Mouse (Mus musculus) regulatory T cell (primary cell): ENCODE results near the gene Tfr2.

ENCODE experiments used
- in situ Hi-C: fragments of 300-600 bp; cut with MboI, MseI; formaldehyde crosslinking; loops from one replicate; pipeline ENCODE4 v1.15.1; 2025; ENCODE audit warnings: high pct_unique_total_duplicates

The Tfr2 gene

GRCm38 (mm10) chr5:137535318-137535717 lies 34.3 kb upstream of the Tfr2 start:
- in situ Hi-C loops, result no loop called here

- in situ Hi-C loops, result no loop called here
These were observed 32.2 kb upstream of the Tfr2 start for GRCm38 (mm10) chr5:137537461-137537860.

GRCm38 (mm10) chr5:137539291-137539801 lies 30.3 kb upstream of the Tfr2 start:
- in situ Hi-C loops, result no loop called here

GRCm38 (mm10) chr5:137540991-137541390 lies 28.6 kb upstream of the Tfr2 start:
- in situ Hi-C loops, result no loop called here

GRCm38 (mm10) chr5:137541768-137542540 lies 27.7 kb upstream of the Tfr2 start:
- in situ Hi-C loops, result no loop called here

- in situ Hi-C loops, result no loop called here
These were observed 24.7 kb upstream of the Tfr2 start for GRCm38 (mm10) chr5:137544926-137545325.

- in situ Hi-C loops, result no loop called here
These were observed 24.0 kb upstream of the Tfr2 start for GRCm38 (mm10) chr5:137545596-137545995.

- in situ Hi-C loops, result loop anchor here (10.0 kb wide), 1 partner anchor 1515 kb away; no protein-coding TSS in a partner anchor
These were observed 19.8 kb upstream of the Tfr2 start for GRCm38 (mm10) chr5:137549840-137550239.

- in situ Hi-C loops, result loop anchor here (10.0 kb wide), 1 partner anchor 1514 kb away; no protein-coding TSS in a partner anchor
These were observed 18.5 kb upstream of the Tfr2 start for GRCm38 (mm10) chr5:137551119-137551518.

- in situ Hi-C loops, result loop anchor here (10.0 kb wide), 1 partner anchor 1512 kb away; no protein-coding TSS in a partner anchor
These were observed 16.6 kb upstream of the Tfr2 start for GRCm38 (mm10) chr5:137553000-137553399.

GRCm38 (mm10) chr5:137553411-137553837 lies 16.2 kb upstream of the Tfr2 start, which contains the start of gene Actl6b:
Gene Actl6b (plus strand): TSS chr5:137553517.
- in situ Hi-C loops, result loop anchor here (10.0 kb wide), 1 partner anchor 1511 kb away; no protein-coding TSS in a partner anchor

GRCm38 (mm10) chr5:137553898-137554297 lies 15.7 kb upstream of the Tfr2 start:
- in situ Hi-C loops, result loop anchor here (10.0 kb wide), 1 partner anchor 1511 kb away; no protein-coding TSS in a partner anchor

GRCm38 (mm10) chr5:137561556-137561955 lies 8.1 kb upstream of the Tfr2 start:
- in situ Hi-C loops, result no loop called here

GRCm38 (mm10) chr5:137562965-137563364 lies 6.7 kb upstream of the Tfr2 start:
- in situ Hi-C loops, result no loop called here

GRCm38 (mm10) chr5:137565744-137566143 lies 3.9 kb upstream of the Tfr2 start:
- in situ Hi-C loops, result no loop called here

- in situ Hi-C loops, result no loop called here
These were observed 3.2 kb upstream of the Tfr2 start for GRCm38 (mm10) chr5:137566416-137566815.

GRCm38 (mm10) chr5:137568223-137568798 lies 1.3 kb upstream of the Tfr2 start:
- in situ Hi-C loops, result no loop called here

- in situ Hi-C loops, result no loop called here
These were observed 609 bp upstream of the Tfr2 start for GRCm38 (mm10) chr5:137569031-137569430.

- in situ Hi-C loops, result no loop called here
These were observed 541 bp downstream of the Tfr2 start for GRCm38 (mm10) chr5:137570181-137570580.

GRCm38 (mm10) chr5:137570691-137571586 lies 1.3 kb downstream of the Tfr2 start:
- in situ Hi-C loops, result no loop called here

- in situ Hi-C loops, result no loop called here
These were observed 4.8 kb downstream of the Tfr2 start for GRCm38 (mm10) chr5:137574470-137574901.
